Mouse (Mus musculus) small intestine, adult 2 months (tissue): ENCODE results near the gene Rims3.

ENCODE experiments used
- CTCF ChIP-seq: fragments of 200-500 bp; IDR thresholded peaks from 2 replicates; pipeline ENCODE4 v1.5.1; 2012; ENCODE audit warnings: low read depth, mild to moderate bottlenecking, control low read depth, inconsistent platforms, low read length, moderate library complexity, mixed read lengths; ENCODE audit not compliant: insufficient replicate concordance, insufficient read length; ENCODE audit errors: extremely low read depth
- POLR2A ChIP-seq: fragments of 200-500 bp; IDR thresholded peaks from 2 replicates; pipeline ENCODE4 v1.6.1; 2012; ENCODE audit warnings: low read depth, mild to moderate bottlenecking, control low read depth, inconsistent platforms, low read length, moderate library complexity

DNA sequence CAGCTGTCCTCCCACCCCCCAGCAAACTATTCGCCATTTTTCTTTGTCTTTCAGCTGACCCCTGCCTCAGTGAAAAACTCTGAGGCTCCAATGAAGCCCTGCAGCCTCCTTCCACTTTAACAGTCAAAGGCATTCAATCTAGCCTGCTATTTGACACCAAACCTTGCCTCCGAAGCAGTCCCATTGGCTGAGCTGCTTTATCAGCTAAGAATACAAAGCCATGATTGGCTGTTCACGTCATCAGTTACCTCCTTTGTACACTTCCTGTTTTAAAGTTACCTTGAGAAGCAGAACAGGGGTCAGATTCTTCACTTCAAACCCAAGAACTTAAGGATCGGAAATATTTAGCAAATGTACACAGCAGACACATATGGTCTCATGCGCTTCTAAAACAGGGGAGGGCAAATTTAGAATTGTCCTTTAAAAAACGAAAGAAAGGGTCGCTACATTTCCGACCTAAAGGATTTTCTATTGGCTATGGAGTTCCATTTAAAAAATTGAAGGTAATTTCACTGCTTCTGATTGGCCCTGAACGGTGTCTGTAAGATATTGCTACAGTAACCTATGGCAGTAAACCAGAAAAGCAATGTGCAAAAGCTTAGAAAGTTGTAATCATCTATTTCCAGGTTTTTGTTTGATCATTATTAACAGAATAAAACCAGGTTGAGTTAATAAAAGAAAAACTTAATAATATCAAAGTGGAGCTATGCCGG is 38.8 kb upstream of the Rims3 start:
- no peak for TF ChIP-seq CTCF
- TF ChIP-seq POLR2A, result 0 out of 2 replicates have a peak, but pooled peaks have one; percentile 33
